Mouse (Mus musculus): ENCODE results near the gene Maea. TPM values are rescaled to one million over a fixed set of nuclear protein-coding genes. Genes with fewer than 3 reads are reported as not detected.

Gene Maea
- polyA plus RNA-seq, 1 experiment from 2014 or later: 128 TPM

DNA sequence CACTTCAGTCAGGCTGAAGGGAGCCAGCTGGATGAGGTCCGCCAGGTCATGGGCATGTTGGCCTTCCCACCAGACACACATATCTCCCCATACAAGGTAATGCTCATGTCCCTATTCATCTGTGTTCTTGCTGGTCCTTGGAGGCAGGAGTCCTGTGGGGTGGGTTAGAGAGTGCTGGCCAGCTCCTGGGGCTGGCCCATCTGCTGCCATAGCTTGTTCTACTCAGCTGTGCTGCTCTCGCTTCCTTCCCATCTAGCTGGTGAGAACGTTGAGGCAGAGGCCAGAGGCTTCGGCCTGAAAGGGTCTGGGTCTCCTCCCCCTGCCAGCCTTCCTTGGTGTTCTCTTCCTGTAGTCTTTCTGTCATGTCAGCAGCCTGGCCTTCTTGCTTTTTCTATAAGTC, 33.3 kb downstream of the Maea start:
- H3K36me3 ChIP-seq: peaks cover 53% of the 10 kb centered on the region
- no peak overlapping the region for H3K4me2 ChIP-seq (replicated peaks)
- no peak overlapping the region for H3K9ac ChIP-seq
- H3K27ac ChIP-seq: no peak overlapping the region
- no peak overlapping the region for H3K4me3 ChIP-seq (replicated peaks)
- H3K9me3 ChIP-seq: no peaks in the 10 kb centered on the region
- H3K27me3 ChIP-seq (replicated peaks): no peaks in the 10 kb centered on the region
- no peak for ATAC-seq
- WGBS: 91% methylated on average over 4 of the region's 4 CpGs
- H3K4me1 ChIP-seq (replicated peaks): no peaks in the 10 kb centered on the region

DNA sequence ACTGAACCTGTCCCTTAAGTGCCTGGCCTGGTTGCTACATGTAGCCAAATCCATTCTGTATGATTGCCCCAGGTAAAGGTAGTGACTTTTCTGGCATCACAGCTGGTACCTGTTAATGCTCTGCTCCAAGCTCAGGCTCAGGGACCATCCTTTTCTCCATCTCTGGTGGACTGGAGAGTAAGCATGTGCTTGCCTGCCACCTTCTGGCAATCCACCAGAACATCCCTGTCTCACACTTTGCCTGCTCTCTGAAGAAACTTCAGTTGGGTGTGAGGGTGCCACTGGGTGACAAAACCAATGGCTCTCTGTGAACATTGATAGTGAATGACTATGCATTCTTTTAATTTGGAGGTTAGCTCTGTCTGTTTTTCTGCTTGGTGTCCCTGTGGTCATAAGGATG, 35.8 kb downstream of the Maea start:
- Histone ChIP-seq H3K36me3 (peaks cover 33% of the 10 kb centered on the region), H3K4me1 (replicated peaks) (no peaks in the 10 kb centered on the region), H3K9me3 (no peaks in the 10 kb centered on the region), H3K9ac (no peak overlapping the region), H3K4me2 (replicated peaks) (no peak overlapping the region), H3K27ac (no peak overlapping the region), H3K4me3 (replicated peaks) (no peak overlapping the region), H3K27me3 (replicated peaks) (no peaks in the 10 kb centered on the region)
- ATAC-seq: no peak; the same call in 1 of the 2 replicates

DNA sequence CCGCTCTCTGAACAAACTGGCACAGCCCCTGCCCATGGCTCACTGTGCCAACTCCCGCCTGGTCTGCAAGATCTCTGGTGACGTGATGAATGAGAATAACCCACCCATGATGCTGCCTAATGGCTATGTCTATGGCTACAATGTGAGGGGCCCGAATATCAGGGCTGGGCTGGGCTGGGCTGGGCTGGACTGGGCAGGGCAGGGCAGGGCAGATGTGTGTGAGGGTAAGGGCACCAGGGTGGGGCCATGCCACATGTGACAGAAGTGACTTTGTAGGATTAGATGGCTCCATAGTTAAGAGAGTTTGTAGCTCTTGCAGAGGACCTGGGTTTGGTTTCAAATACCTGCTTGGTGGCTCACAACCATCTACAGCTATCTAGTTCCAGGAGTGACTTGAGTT, 36.4 kb downstream of the Maea start:
- no peaks in the 10 kb centered on the region for H3K4me1 ChIP-seq (replicated peaks)
- no peaks in the 10 kb centered on the region for H3K9me3 ChIP-seq
- H3K9ac ChIP-seq: no peak overlapping the region
- no peak for ATAC-seq
- no peaks in the 10 kb centered on the region for H3K27me3 ChIP-seq (replicated peaks)
- WGBS: 87% methylated on average over 4 of the region's 4 CpGs
- H3K36me3 ChIP-seq: peaks cover 33% of the 10 kb centered on the region
- no peak overlapping the region for H3K4me3 ChIP-seq (replicated peaks)
- no peak overlapping the region for H3K27ac ChIP-seq
- H3K4me2 ChIP-seq (replicated peaks): no peak overlapping the region

DNA sequence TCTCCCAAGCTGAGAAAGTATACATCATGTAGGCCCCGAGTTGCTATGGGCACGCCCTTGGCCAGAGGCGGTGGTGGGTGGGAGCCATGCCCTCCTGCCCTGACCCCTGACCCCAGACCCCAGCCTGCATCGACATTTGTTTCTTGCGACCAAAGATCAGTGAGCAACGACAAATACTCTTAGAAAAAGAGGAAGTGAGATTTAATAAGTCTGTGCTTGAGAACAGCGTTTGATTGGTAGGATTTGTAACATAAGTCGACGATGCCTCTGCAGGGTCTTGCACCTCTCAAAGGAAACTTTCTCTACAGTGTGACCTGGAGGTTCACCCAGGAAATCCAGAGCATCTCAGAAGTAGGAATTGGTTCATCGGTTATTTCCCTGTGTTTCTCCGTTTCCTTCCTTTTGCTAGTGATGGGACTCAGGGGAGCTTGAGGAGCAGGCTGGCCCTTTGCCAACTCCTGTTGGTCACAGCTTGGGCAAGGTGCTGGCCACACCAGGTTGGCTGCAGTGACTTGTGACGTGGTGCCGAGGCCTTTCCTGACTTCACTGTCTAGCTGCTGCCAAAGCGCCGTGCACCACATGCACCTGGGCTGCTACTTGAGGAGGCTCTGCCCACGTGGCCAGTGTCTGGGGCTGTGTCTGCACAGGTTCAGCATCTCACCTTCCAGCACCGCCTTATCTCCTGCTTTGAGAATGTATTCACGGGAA, 37.2 kb downstream of the Maea start:
- Histone ChIP-seq H3K4me1 (replicated peaks) (no peaks in the 10 kb centered on the region; the same call in 1 of the 2 replicates), H3K27me3 (replicated peaks) (no peaks in the 10 kb centered on the region), H3K27ac (no peak overlapping the region), H3K9ac (no peak overlapping the region), H3K4me3 (replicated peaks) (no peak overlapping the region), H3K4me2 (replicated peaks) (no peak overlapping the region), H3K9me3 (no peaks in the 10 kb centered on the region), H3K36me3 (peaks cover 28% of the 10 kb centered on the region)
- 83% methylated on average over 18 of the region's 18 CpGs for WGBS
- no peak for ATAC-seq

DNA sequence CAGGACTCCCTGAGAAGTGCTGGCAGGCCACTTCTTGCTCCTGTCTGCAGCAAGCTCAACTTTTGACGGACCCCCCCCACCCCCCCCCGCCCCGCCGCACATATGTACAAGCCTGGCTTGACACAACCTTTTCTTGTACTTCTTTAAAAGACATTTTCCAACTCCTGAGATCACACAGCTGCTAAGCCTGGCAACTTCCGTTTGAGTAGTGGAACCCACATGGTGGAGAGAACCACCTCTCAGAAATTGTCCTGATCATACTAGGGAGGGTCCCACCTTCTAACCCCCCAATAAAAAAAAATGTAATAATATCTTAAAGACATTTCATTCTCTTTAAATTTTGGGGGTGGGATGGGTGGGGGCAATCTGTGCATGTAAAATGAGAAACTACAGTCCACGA, 41.9 kb downstream of the Maea start:
- Histone ChIP-seq H3K27ac (no peak overlapping the region), H3K27me3 (replicated peaks) (no peaks in the 10 kb centered on the region), H3K4me2 (replicated peaks) (peak overlapping the region; percentile 85), H3K9me3 (no peaks in the 10 kb centered on the region), H3K36me3 (peaks cover 15% of the 10 kb centered on the region), H3K4me1 (replicated peaks) (peaks cover 4% of the 10 kb centered on the region), H3K4me3 (replicated peaks) (no peak overlapping the region), H3K9ac (no peak overlapping the region)
- ATAC-seq: no peak
- 33% methylated on average over 6 of the region's 6 CpGs for WGBS

DNA sequence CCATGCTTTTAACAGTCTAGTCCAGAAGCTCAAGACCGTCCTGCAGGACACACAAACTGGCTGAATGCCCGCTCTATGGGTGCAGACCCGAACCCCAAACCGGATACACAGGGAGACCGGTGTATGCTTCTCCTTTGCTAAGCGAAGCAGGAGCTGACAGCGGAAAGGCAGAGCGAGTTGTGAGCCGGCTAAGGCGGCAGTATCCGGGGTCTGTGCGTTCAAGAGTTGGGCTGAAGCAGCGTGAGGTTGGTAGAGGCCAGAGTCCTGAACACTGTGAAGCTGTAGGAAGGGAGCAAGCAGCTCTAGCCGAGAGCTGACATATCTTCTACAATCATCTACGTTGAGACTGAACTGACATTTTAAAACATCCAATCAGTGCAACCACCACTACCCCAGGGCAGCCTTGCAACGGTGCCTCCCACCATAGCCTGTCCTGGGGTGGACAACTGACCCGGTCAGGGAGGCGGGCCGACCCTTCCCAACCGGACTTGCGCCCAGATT, 42.5 kb downstream of the Maea start:
- H3K27ac ChIP-seq: peak overlapping the region; percentile 97
- no peak for ATAC-seq
- H3K4me1 ChIP-seq (replicated peaks): peaks cover 4% of the 10 kb centered on the region
- WGBS: 1% methylated on average over 21 of the region's 21 CpGs
- H3K4me2 ChIP-seq (replicated peaks): peak overlapping the region; percentile 85
- H3K4me3 ChIP-seq (replicated peaks): peak overlapping the region; percentile 66
- 0 out of 2 replicates have a peak, but pooled peaks cover 11% of the 10 kb centered on the region for H3K36me3 ChIP-seq
- no peaks in the 10 kb centered on the region for H3K9me3 ChIP-seq
- no peaks in the 10 kb centered on the region for H3K27me3 ChIP-seq (replicated peaks)
- peak overlapping the region; percentile 80 for H3K9ac ChIP-seq

DNA sequence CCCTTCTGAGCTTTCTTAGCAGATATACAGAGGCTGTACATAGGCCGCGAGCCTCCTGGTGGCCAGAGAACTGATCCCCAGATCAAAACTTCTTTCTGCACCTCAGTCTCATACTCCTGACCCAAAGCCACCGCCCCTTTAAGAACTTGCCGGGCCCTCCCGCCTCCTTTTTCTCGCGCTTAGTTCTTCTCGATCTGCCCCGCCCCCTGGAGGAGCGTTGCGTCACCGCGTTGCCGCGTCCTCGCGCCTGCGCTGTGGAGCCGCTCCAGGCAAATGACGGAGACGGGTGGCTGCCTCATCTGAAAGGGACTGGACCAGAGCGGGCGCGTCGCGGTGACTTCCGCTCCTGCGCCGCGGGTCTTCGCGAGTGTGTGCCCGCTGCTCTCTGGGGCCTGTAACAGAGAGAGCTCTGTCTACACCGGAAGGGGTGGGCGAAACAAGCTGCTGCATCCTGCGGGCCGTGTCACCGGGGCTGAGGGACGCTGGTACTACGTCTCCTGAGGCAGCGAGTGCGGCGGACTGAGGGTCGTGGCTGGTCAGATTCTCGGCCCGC, 43.1 kb downstream of the Maea start, which contains the start of gene Uvssa:
Gene Uvssa (plus strand): TSS at position 248 of the 553 bp plus-strand sequence.
- Histone ChIP-seq H3K4me3 (replicated peaks) (peak within 1 kb of the TSS; percentile 66), H3K9ac (peak within 1 kb of the TSS; percentile 80), H3K9me3 (no peaks in the 10 kb centered on the region), H3K27ac (peak within 1 kb of the TSS; percentile 97), H3K4me2 (replicated peaks) (peak within 1 kb of the TSS; percentile 85), H3K36me3 (0 out of 2 replicates have a peak, but pooled peaks cover 8% of the 10 kb centered on the region), H3K4me1 (replicated peaks) (peaks cover 4% of the 10 kb centered on the region), H3K27me3 (replicated peaks) (no peaks in the 10 kb centered on the region)
- ATAC-seq: peak; percentile 98
- WGBS: under 1% methylated on average over 46 of the region's 46 CpGs

DNA sequence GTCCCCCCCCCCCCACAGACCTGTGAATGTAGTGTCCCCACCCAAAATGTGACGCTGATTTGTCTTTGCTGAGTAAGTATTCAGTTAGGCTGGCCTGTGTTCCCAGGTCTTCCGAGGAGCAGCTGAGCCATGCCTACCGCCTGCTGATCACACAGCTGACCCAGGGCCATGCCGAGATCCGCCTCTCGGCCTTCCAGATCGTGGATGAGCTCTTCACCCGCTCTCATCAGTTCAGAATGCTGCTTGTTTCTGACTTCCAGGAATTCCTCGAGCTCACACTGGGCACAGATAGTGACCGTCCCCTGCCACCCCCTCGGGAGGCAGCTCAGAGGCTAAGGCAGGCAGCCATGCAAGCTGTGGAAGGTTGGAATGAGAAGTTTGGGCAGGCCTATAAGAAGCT, 52.2 kb downstream of the Maea start:
- Histone ChIP-seq H3K9ac (no peak overlapping the region), H3K27me3 (replicated peaks) (no peaks in the 10 kb centered on the region), H3K4me3 (replicated peaks) (no peak overlapping the region), H3K9me3 (no peaks in the 10 kb centered on the region), H3K27ac (no peak overlapping the region), H3K4me1 (replicated peaks) (no peaks in the 10 kb centered on the region), H3K4me2 (replicated peaks) (no peak overlapping the region), H3K36me3 (0 out of 2 replicates have a peak, but pooled peaks cover 5% of the 10 kb centered on the region)
- 84% methylated on average over 11 of the region's 11 CpGs for WGBS
- ATAC-seq: no peak

DNA sequence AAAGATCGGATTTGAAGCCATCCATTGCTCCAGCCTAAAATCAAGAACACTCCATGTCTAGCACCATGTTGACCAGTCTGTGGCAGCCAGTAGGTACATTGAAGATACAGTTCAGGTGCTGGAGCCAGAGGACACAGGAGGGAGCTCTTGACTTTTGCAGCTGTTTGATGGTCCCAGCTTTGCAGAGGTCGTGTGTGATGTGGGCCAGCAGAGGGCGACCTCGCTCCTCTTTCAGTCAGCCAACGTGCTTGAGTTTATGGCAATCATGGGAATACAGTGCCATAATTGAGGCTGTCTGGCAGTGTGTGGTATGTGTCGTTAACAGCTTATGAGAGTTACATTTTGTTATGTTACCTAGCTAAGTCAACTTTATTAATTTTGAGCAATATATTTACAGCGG, 58.5 kb downstream of the Maea start:
- no peaks in the 10 kb centered on the region for H3K27me3 ChIP-seq (replicated peaks)
- H3K27ac ChIP-seq: no peak overlapping the region
- H3K9me3 ChIP-seq: no peaks in the 10 kb centered on the region
- no peak overlapping the region for H3K4me3 ChIP-seq (replicated peaks)
- no peak overlapping the region for H3K4me2 ChIP-seq (replicated peaks)
- H3K9ac ChIP-seq: no peak overlapping the region
- 17% methylated on average over 7 of the region's 7 CpGs for WGBS
- ATAC-seq: peak; percentile 51
- no peaks in the 10 kb centered on the region; the same call in 1 of the 2 replicates for H3K36me3 ChIP-seq
- H3K4me1 ChIP-seq (replicated peaks): no peaks in the 10 kb centered on the region

DNA sequence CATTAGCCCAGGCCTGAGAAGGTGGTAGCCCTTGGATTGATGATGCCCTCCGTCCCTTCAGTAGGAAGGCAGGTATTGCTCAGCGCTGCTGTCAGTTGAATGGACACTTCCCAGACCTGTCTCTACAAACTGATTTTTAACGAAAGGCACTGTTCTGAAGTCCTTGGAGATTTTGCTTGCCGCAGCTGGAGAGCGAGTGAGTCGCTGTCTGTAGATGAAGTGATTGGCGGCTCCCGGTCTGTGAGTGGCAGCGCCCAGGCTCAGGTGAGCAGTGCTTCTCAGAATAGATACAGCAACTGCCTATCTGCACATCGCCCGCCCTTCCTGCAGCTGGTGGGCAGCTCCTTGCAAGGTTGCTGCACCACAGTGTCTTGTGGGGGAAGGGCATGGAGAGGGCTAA, 60.4 kb downstream of the Maea start:
- Histone ChIP-seq H3K9me3 (no peaks in the 10 kb centered on the region), H3K4me3 (replicated peaks) (no peak overlapping the region), H3K4me1 (replicated peaks) (no peaks in the 10 kb centered on the region), H3K27me3 (replicated peaks) (no peaks in the 10 kb centered on the region), H3K9ac (no peak overlapping the region), H3K4me2 (replicated peaks) (no peak overlapping the region), H3K27ac (no peak overlapping the region), H3K36me3 (no peaks in the 10 kb centered on the region; the same call in 1 of the 2 replicates)
- no peak for ATAC-seq
- 91% methylated on average over 11 of the region's 11 CpGs for WGBS

DNA sequence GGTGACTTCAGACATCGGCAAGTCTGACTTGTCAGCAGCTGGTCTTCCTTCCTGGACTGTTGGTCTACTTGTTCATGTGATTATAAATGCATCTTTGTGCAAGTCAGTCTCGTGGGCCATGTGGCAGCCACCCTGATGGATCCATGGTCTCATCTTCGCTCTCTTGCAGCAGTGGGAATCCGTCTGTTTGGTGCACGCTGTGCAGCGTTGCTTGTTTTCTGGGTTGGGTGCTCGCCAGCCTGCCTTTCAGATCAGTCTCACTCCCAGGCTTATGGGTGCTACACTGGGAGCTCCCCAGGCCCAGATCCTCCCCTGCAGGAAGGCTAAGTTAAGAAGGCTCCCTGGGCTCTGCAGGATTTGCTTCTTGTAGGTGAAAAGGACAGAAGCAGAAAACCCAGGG, 61.5 kb downstream of the Maea start:
- Histone ChIP-seq H3K36me3 (no peaks in the 10 kb centered on the region; the same call in 1 of the 2 replicates), H3K27me3 (replicated peaks) (no peaks in the 10 kb centered on the region), H3K9me3 (no peaks in the 10 kb centered on the region), H3K4me2 (replicated peaks) (no peak overlapping the region), H3K4me3 (replicated peaks) (no peak overlapping the region), H3K4me1 (replicated peaks) (no peaks in the 10 kb centered on the region), H3K9ac (no peak overlapping the region), H3K27ac (no peak overlapping the region)
- WGBS: 83% methylated on average over 7 of the region's 7 CpGs
- ATAC-seq: no peak

DNA sequence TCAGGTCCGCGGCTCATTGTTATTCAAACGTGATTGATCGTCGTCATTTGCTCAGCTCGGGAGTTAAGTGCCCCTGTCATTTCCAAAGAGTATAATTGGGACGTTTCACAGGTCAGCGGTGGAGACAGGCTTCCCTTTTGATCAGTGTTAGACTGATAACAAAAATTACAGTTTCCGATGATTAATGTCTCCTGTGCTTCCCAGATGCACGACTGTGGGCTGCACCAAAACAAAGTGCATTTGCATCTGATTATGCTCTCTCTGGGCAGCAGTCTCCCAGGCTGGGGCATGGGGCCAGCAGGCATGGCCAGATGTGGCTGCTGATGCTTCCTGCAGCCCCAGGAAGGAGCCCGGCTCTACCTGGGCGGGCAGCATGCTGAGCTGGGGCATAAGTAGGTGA, 65.5 kb downstream of the Maea start:
- no peak for ATAC-seq
- no peak overlapping the region for H3K4me3 ChIP-seq (replicated peaks)
- H3K27me3 ChIP-seq (replicated peaks): no peaks in the 10 kb centered on the region
- no peak overlapping the region for H3K9ac ChIP-seq
- no peak overlapping the region for H3K27ac ChIP-seq
- H3K4me1 ChIP-seq (replicated peaks): no peaks in the 10 kb centered on the region
- WGBS: 57% methylated on average over 12 of the region's 12 CpGs
- H3K9me3 ChIP-seq: no peaks in the 10 kb centered on the region
- no peak overlapping the region for H3K4me2 ChIP-seq (replicated peaks)
- H3K36me3 ChIP-seq: no peaks in the 10 kb centered on the region

DNA sequence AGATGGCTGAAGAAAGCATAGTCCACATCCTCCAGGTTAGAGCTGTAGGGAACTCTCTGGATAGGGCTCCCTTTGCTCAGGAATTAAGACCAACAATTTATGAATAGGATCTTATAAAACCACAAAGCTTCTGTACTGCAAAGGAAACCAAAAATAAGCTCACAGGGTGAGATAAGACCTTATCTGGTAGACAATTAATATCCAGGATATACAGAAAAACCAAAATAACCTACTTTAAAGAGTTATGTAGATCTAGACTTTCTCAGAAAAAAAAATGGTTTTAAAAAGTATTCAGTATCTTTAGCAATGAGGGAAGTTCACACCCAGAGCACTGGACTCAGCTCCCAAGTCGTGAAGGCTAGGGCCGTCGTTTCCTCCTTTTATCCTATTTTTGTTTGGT, 85.0 kb downstream of the Maea start:
- Histone ChIP-seq H3K36me3 (no peaks in the 10 kb centered on the region), H3K27ac (no peak overlapping the region), H3K27me3 (replicated peaks) (0 out of 2 replicates have a peak, but pooled peaks cover 1% of the 10 kb centered on the region), H3K4me2 (replicated peaks) (no peak overlapping the region), H3K9ac (no peak overlapping the region), H3K9me3 (no peaks in the 10 kb centered on the region), H3K4me3 (replicated peaks) (no peak overlapping the region), H3K4me1 (replicated peaks) (no peaks in the 10 kb centered on the region)
- no peak for ATAC-seq
- WGBS: 66% methylated on average over 3 of the region's 3 CpGs
